Mouse (Mus musculus) adrenal gland, adult 2 months (tissue): ENCODE measurements around the gene Esrrg. TPM values are rescaled to one million over a fixed set of nuclear protein-coding genes. Genes with fewer than 3 reads are reported as not detected.
A peak's percentile ranks its signal among the peaks of the same experiment; 100 is the strongest.

Experiments
- DNase-seq: peaks from one replicate; pipeline ENCODE4 v3.0.0; 2021
- polyA plus RNA-seq: library from polyadenylated mRNA; depleted of rRNA; stranded (reverse); fragments of >200 nt; gene quantifications from 2 replicates; pipeline ENCODE4 v1.2.3, GENCODE M21; 2012
- total RNA-seq, 2 experiments: library from RNA; stranded (reverse); gene quantifications; 2 replicates each; pipeline ENCODE4 v1.2.3; 2021

The Esrrg gene
- total and polyA plus RNA-seq, 3 experiments = 3.1 to 17.7 (median 14.8) TPM

DNA sequence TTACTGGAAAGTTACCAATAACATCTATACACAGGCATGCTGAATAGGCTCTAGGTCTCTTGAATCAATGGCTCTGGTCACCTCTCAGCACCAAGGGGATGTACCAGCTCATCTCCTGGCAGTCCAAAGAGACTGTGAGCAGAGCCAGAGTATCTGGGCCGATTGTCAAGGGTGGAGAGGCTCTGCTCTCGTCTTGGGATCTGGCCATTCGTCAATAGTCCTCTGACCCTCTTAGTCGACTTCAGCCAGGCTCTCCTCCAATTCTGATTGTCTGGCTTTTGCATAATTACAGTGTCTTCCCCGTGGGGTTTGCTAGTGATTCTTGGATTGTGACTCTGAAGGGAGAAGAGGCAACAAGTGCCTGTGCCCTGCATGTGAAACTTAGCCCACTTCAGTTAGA lies 41.3 kb downstream of the Esrrg start:
- peak; percentile 9 for DNase-seq

DNA sequence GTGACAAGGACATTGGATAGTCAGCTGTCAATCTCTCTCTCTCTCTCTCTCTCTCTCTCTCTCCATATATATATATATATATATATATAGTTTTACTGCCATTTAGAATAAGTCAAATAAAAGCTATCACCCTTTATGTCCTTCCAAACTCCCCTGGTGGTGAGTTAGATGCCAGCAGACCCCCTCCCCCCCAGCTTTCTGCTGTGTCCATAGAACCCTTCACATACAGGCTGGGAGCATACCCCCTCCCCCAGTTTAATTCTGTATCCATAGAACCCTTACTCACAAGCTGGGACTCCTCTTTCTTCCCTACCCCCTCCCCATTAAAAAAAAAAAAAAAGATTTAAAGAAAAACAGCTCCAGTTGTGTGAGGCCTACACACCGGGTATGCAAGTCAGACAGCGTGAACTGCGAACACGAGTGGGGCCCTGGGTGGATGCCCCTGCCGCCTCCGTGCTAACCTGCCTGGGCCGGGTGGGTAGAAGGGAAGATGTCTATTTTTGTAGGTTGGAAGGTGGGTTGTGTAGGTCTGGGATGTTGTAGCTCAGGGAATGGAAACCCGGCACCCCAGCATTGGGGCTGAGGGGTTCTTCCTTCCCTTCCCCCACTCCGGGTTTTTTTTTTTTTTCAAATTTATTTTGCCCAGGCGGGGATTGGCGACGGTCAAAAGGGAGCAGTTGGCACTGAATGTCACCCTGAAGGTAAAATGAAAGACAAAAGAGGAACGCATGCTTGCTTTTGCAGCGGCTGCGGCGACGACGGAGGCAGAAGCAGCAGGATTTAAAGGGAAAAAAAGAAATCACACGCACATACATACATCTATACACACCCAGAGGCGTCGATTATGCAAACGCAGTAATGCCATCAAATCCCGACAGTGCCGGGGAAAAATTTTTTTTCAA lies 42.4 kb downstream of the Esrrg start:
- peak; percentile 30 for DNase-seq

DNA sequence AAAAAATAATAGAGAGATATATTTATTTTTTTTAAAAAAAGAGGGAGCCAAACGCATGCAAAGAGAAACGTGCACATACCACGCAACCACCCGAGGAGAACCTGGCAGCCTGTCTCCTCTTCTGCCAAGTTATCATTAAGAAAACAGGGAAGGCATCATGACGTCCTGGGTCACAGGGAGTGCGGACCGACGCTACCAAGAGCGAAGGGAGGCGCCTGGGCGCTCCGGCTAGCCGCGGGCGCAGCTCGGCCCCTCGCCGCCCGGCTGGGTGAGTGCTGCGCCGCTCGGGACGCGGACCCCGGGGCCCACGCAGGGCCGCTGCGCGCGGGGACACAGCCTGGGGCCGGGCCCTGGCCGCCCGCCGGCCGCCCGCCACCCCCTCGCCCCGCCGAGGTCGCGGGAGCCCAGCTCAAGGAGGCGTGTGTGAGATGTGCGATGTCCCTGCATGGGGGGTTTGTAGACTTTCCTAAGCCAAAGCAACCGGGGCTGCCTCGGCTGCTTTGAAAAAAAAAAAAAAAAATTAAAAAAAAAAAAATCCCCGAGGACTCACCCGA lies 43.2 kb downstream of the Esrrg start:
- peak; percentile 78 for DNase-seq

DNA sequence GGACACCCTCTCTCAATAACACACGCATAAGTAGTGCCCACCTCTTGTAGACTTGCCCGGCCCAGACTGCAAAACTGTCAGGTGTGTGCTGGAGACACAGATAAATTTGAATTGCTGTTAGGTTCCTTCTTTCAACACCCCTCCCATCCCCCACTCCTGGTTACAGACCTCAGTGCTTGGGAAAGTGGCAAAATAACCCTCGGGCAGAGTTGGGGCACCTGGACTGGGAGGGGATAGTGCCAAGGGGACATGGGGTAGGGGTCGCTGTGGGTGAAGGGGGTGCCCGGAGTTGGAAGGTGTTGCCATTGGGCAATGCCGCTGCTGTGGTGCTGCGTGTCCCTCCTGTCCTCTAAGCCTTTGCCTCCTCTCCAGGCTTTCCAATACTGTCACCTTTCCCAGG lies 43.9 kb downstream of the Esrrg start:
- peak; percentile 42 for DNase-seq

DNA sequence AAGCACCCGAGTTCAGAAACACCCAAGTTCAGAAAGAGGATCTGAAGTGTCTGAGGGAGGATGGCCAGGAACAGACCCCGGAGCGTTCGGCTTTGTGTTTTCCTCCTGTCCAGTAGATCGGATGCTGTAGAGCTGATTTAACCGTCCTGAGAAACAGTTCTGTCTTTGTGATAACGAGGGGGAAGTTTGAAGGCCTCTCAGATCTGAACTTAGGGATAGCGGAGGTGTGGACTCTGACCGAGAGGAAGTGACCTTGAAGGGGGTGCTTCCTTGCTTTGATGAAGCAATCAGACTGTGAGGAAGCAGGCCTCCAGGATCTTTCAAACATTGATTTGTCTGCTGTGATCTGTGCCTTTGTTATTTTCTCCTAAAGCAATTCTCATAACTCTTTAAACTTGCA lies 44.8 kb downstream of the Esrrg start:
- peak; percentile 66 for DNase-seq

DNA sequence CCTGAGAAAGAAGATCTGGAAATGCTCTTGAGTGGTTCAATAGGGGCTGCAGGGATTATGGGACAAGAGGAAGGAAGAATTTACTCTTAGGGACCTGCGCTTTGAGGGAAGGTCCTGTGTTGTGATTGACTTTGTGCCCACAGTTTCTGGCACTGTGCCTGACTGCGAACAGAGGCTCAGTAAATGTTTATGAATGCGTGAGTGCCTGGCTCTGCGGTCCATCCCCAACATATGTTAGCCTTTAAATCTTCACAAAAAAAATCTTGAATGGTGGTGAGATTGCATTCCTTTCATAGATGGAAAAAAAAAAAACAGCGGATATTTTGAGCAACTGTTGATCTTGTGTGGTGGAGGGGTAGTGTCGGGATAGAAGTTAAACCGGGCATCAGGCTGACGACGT lies 52.4 kb downstream of the Esrrg start:
- DNase-seq = no peak

DNA sequence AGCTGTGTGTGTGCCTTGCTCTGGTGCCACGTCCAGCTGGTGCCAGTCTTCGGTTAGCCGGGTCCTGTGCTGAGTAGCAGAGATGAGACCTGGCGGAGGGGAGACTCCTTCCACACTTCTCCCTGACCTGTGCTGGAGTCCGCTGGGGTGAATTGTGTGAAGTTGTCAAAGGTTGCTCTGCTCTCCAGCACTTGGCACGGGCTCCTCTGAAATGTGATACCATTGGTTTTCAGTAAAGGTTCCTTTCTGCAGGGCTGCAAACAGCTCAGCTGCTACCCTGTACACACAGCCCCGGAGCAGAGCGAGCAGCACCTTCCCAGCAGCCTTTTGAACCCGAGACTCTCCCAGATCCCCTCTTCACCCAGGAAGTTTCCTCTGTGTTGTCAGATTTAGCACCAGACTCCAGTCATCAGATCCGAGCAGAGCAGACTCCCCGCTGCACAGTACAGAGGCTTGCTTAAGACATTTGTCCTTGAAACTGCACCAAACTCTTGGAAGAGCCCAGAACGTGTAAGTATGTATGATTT lies 53.6 kb downstream of the Esrrg start:
- peak; percentile 67 for DNase-seq

DNA sequence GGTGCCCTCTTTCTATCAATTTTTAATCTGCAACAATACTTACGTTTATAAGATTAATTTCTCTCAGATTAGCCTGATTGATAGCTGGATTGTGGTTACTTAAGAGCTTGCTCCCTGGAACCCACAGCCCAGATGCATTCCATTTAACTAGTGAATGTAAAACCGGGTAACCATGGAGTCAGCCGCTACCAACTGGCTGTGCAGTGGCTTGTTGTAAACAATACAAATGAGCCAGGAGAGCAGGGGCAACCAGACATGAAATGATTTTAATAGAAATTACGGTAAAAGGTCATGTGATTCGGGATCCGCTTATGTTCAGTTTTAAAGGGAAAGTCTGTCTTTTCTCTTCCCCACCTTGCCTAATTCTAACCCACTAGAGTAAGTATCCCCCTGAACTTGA lies 54.8 kb downstream of the Esrrg start:
- no peak for DNase-seq

DNA sequence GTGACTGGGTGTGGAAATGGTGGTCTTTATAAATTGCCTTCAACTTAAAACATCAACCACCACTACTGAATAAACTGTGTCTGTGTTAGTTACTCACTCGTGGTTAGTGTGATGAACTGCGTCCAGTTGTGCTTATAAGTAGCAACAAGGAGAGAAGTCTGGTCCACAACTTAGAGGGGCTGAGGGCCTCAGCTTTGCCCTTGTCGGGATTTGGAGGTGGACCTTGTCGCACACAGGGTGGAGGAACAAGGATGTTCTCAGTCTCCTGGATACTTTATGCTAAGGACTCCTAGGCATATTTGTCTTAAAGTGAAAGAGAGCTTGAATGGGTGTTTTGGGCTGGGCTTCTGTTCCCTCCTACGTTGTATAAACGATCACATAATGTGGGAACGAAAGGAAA lies 55.7 kb downstream of the Esrrg start:
- no peak for DNase-seq

DNA sequence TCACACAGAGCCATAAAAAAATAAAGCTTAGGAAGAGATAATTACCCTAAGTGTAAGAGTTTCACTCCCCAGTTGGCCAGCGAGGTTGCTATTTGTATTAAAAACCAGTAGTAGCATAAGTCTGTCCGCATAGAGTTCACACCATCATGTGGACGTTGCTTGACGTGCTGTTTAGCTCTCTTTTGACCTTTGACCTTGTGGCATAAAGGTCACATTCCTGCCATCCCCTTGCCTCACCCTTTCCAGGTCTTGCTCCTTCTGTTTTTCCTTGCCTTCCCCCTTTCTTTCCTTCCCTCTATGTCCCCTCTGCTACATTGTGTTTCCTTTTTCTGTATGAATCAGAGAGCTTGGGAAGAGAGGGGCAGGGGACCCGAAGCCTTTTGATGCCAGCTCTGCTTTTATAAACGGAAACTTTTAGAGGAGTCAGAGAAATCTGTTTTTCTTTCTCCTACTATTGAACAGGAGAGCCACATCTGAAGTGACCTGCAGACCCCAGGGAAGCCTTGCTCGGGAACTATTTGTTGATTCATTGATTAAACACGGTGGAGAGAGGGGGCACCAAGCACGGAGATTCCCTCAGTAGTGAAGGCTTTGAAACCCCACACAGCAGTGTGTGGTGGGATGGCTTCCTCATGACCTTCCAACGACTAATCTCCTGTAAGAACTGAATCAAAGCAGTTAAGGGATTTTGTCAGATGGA lies 57.5 kb downstream of the Esrrg start:
- DNase-seq = no peak

DNA sequence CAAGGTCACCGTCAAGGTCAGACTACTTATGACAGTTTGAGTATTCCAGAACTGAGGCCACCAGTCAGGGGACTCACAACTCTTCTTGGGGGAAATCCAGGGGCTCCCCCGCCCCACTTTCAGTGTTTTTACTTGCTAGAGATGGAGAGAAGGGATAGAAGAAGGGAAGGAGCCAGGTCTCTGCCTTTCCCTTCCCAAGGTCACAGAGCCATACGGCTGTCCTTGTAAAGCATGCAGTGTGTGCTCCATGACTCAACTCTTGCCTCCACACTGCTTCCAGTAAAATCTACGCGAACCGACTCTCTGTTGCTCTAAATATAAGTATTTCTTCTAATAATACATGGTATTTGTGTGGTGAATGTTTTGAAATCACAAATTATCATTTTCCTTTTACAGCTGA lies 61.2 kb downstream of the Esrrg start:
- peak; percentile 13 for DNase-seq

DNA sequence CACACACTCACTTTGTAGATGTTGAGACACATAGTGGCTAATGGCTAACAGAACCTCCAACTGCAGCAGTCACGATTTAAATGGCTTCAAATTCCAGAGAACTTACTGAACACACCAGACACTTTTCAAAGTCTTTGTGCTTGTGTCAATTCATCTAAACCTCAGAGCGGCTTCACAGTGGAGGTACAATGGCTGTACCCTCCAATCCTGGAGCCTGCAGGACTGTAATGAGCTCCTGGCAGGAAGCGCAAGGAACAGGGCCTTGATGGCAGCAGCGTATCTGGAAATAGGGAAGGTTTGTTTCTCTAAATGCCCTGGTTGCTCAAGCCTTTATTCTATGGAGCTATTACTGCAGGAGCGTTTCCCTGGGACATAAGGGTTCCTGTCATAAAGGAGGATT lies 63.9 kb downstream of the Esrrg start:
- DNase-seq = no peak

DNA sequence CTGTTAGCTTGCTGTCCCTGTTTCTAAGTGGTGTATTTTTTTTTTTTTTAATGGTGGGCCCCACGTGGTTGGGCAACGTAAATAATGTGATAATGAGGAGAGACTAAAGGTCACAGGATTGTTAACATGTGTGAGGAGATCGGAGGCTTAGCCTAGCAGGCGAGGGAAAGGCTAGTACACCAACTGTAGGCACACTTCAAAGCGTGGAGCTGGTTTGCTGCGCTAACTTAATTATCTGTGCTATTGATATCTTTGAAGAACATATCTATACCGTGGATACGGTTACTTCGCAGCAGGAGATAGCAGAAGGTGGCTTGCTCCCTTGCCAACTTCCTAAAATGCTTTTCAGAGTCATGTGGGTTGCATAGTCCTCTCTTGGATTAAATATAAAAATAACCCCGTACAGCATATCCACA lies 66.2 kb downstream of the Esrrg start:
- no peak for DNase-seq

DNA sequence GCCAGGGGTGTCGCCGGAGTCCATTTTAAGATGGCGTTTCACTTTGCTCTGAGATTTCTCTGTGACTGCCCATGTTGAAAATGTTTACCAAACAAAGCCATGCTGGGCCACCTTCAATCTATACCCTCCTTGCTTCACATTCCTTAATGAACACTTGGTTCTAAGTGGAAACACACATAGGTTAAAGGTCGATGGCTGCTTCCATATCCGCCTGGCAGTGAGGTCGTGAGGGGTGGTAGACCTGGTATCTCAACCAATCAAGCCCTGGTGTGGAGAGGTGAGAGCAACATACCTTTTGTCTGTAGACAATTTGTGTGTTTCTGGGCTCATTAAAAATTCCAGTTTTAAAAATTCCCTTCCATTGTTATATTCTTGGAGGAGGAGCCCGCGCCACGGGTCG lies 68.0 kb downstream of the Esrrg start:
- no peak for DNase-seq

DNA sequence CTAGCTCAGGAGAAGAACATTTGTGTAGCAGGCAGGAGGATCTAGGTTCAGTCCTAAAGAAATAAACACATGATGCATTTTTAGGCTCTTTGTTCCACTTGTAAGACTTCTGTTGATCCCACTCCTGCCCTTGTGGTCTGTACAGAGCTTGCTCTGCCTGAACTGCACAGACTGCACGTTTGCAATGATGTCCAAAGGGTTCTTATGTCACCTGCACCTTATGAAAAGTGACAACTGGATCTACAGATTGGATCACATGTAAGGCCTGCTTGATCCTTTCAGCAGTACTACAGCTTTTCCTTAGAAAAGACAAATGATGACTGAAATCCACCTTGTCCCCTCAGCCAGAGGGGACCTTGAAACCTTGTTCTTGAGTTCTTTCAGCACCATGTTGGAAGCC lies 70.7 kb downstream of the Esrrg start:
- no peak for DNase-seq

DNA sequence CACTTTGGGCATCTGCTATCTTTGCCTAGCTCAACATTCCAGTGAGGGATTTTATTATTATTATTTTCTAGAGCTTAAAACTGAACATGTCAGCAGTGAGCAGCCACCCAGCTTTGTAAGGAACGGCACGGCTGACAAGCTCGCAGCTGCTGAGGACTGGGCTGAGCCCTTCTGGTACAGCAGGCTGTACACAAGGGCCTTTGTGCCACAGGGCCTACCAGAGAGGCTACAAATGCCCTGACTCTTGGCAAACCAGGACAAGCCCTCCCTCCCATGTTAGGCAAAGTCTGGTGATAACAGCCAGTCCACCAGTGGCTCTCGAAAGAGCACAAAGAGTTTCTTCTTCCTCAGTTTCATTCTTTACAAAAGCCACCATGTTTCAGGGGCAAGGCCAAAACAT lies 75.9 kb downstream of the Esrrg start:
- DNase-seq = no peak

DNA sequence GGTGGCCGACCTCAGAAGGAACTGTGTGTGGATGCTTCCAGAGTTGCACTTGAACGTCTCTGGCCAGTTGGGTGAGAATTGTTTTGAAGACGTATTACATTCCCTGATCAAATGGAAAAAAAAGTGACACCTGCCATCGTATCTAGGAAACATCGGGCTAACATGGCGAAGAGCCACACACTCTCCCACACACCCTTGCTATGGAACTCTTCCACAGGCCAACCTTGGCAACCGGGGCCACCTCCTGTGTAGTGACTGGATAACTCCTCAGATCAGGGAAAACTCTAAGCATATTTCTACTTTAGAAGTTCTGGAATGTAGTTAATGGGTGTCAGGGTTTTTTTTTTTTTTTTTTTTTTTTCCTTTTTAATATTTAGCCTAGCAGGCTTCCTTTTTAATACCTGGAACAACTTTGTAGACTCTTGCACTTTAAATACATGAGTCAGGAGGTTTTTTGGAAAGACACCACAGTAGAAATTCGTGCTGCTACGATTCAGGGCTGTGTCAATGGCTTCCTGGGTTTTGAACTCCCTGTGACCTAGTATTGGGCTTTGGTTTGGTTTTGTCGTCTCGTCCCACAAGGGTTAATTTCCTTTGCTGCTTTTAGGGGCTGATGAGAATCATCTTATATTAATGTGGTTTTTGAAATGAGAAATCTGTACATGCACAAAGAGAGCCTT lies 83.4 kb downstream of the Esrrg start:
- DNase-seq = no peak

DNA sequence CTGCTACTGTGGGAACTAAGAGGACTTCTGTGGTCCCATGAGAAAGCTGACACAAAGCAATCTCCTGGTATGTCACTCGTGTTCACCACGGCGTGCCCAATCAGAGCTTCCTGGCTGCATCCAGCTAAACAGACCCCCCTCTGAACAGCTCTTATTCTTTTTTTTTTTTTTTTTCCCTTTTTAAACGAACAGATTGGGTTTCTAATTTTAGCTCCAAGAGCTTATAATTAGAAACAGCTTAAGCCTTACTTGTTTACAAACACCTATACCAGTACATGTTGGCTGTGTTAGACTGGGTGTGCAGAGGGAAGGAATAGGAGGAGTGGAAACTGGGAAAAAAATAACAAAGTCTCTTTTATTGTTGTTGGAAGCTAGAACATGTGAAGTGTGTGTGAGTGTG lies 86.3 kb downstream of the Esrrg start:
- DNase-seq = no peak

DNA sequence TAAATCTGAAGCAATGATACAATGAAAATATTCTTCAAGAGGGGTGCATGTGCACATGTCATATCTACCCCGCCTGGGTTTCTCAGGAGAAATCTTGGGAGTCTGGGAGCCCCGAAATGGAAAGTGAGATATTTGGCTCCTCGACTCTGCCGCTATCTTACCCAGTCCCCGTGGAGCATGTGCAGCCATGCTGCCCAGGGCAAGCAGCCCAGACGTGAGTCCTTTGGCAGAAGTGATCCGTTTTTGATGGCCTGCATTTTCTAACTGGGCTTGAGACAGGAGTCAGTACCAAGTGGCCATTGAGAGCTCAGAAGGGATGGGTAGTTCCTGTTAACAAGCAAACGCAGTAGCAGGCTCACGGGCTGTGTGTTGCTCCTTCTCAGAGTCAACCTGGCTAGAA lies 89.6 kb downstream of the Esrrg start:
- DNase-seq = peak; percentile 4

DNA sequence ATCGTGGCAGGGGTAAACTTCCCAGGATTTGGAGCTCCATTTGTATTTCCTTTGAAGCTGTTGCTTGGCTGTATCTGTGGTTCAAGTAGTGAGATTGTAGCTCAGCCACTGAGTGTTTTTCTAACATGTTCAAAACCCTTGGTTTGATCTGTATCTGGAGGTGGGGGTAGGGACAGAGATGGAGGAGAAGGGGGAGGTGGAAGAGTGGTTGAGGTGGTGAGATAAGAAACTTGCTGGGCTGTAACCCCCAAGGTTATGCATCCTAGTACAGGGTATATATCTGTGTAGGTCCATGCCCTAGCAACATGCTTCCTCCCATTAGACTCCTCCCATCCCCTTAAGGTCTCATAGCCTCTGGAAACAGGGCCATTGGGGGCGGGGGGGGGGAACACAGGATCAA lies 92.4 kb downstream of the Esrrg start:
- no peak for DNase-seq

DNA sequence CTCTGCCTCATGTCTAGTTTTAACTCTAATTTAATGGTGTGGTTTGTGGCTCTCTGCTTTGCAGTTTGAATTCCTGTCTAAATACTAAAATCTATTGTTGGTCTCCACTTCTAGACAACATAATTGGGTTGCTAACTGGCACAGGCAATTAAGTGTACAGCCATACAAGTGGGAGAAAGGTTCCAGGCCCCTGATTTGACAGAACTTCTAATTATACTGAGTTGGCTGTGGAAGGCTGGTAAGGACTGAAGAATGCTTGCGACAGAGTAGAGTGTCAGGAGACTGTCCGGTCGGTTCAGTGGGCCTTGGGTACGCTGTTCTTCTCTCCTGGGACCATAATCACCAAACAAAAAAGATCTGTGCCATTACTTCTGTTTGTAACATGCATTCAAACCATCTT lies 96.3 kb downstream of the Esrrg start:
- no peak for DNase-seq

DNA sequence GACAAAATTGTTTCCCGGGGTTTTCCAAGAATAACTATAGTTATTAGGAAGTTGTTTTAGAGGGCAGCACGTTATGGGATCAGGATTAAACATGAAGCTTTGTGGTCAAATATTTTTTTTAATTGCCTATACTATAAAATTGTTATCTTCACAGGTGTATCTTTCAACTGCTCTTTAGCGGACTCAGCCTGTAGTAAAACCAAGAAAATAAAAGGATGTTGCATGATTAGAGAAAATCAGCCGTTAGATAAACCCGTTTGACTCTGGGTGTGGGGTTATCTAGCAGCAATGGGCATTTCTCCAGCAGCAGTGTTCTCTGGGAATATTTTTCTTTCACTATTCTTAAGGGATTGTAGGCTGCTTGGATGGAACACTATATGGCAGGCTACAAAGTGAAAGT lies 96.8 kb downstream of the Esrrg start:
- DNase-seq = no peak
